Mouse (Mus musculus) forebrain, embryonic 15.5 days (tissue): ENCODE results near the gene Spint3. TPM values are rescaled to one million over a fixed set of nuclear protein-coding genes. Genes with fewer than 3 reads are reported as not detected.

Experiments
- ATAC-seq: fragments of 200-750 bp; cut with Nextera tagmentation; replicated peaks from 2 replicates; pipeline ENCODE4 v1.8.0; 2017; ENCODE audit warnings: mild to moderate bottlenecking, moderate TSS enrichment, moderate library complexity
- H3K27ac ChIP-seq: fragments of 300-500 bp; sonication (generic); replicated peaks from 2 replicates; pipeline ENCODE4 v1.5.1; 2015; ENCODE audit warnings: mild to moderate bottlenecking, inconsistent platforms
- H3K27me3 ChIP-seq: fragments of 300-500 bp; sonication (generic); 2 replicates; pipeline ENCODE4 v1.6.1; 2015; ENCODE audit warnings: inconsistent platforms
- H3K36me3 ChIP-seq: fragments of 300-500 bp; sonication (generic); 2 replicates; pipeline ENCODE4 v1.6.1; 2015; ENCODE audit warnings: mild to moderate bottlenecking, inconsistent platforms
- H3K4me1 ChIP-seq: fragments of 300-500 bp; sonication (generic); 2 replicates; pipeline ENCODE4 v1.6.1; 2015; ENCODE audit warnings: inconsistent platforms
- H3K4me2 ChIP-seq: fragments of 300-500 bp; sonication (generic); replicated peaks from 2 replicates; pipeline ENCODE4 v1.6.1; 2015; ENCODE audit warnings: mild to moderate bottlenecking, inconsistent platforms
- H3K4me3 ChIP-seq: fragments of 300-500 bp; sonication (generic); 2 replicates; pipeline ENCODE4 v1.5.1; 2015; ENCODE audit warnings: mild to moderate bottlenecking, inconsistent platforms
- H3K9ac ChIP-seq: fragments of 300-500 bp; sonication (generic); replicated peaks from 2 replicates; pipeline ENCODE4 v1.6.1; 2015; ENCODE audit warnings: mild to moderate bottlenecking, inconsistent platforms
- H3K9me3 ChIP-seq: fragments of 300-500 bp; sonication (generic); 2 replicates; pipeline ENCODE4 v1.6.1; 2016; ENCODE audit warnings: inconsistent platforms
- WGBS: fragments of 180-500 bp; shearing (Covaris S2); methylation state at CpG from one replicate; pipeline ENCODE4 v1.1.7; 2015; ENCODE audit warnings: mixed read lengths; 5-methylcytosine and 5-hydroxymethylcytosine counted together
- polyA plus RNA-seq: library from polyadenylated mRNA; unstranded; fragments of >200 nt; fragmentation: Nextera tagmentation; extraction: Ambion mirVana; gene quantifications from 2 replicates; pipeline ENCODE4 v1.2.1, GENCODE M21; 2015

The Spint3 gene
- polyA plus RNA-seq, 1 experiment from 2014 or later = not detected

GRCm38 (mm10) chr2:164520782-164521181 is 52.5 kb downstream of the Spint3 start:
- no peak for ATAC-seq

More at GRCm38 (mm10) chr2:164520782-164521181, 52.5 kb downstream of the Spint3 start:
- Histone ChIP-seq H3K4me2 (no peak overlapping the region), H3K27ac (no peak overlapping the region), H3K36me3 (no peaks in the 10 kb centered on the region), H3K4me1 (peaks cover 12% of the 10 kb centered on the region; the same call in 1 of the 2 replicates), H3K4me3 (no peak overlapping the region), H3K27me3 (no peaks in the 10 kb centered on the region), H3K9me3 (no peaks in the 10 kb centered on the region), H3K9ac (no peak overlapping the region)
- WGBS = 15% methylated on average over 3 of the region's 3 CpGs

Other genes starting within 250 kb of the Spint3 start
- not detected in 2 replicates for gene Svs5, start 240.7 kb downstream of the Spint3 start, polyA plus RNA-seq
- gene Slpi, start 184.4 kb downstream of the Spint3 start, polyA plus RNA-seq = 0.29 TPM in 1 of 2 replicates, not detected in the other
- gene Rbpjl, start 170.3 kb downstream of the Spint3 start, polyA plus RNA-seq = 0.05 TPM in 1 of 2 replicates, not detected in the other
- 0.94 and 1.1 TPM in 2 replicates for gene Matn4, start 168.3 kb downstream of the Spint3 start, polyA plus RNA-seq
- 6.1 and 6.4 TPM in 2 replicates for gene Sdc4, start 129.6 kb downstream of the Spint3 start, polyA plus RNA-seq
- 76.6 and 82.2 TPM in 2 replicates for gene Sys1, start 116.5 kb downstream of the Spint3 start, polyA plus RNA-seq
- gene Gm20458, start 112.5 kb downstream of the Spint3 start, polyA plus RNA-seq = 6.0 and 6.9 TPM in 2 replicates
- gene Trp53tg5, start 99.7 kb downstream of the Spint3 start, polyA plus RNA-seq = not detected in 2 replicates
- 8.1 and 9.1 TPM in 2 replicates for gene Dbndd2, start 87.4 kb downstream of the Spint3 start, polyA plus RNA-seq
- gene Pigt, start 75.9 kb downstream of the Spint3 start, polyA plus RNA-seq = 55.5 and 60.0 TPM in 2 replicates
- gene Wfdc2, start 11.0 kb downstream of the Spint3 start, polyA plus RNA-seq = 4.3 and 4.5 TPM in 2 replicates
- gene Wfdc6a, start 12.0 kb upstream of the Spint3 start, polyA plus RNA-seq = not detected in 2 replicates
- not detected in 2 replicates for gene Eppin, start 20.1 kb upstream of the Spint3 start, polyA plus RNA-seq
- gene Wfdc6b, start 40.1 kb upstream of the Spint3 start, polyA plus RNA-seq = not detected in 2 replicates
- gene Wfdc8, start 40.2 kb upstream of the Spint3 start, polyA plus RNA-seq = not detected in 2 replicates
- not detected in 2 replicates for gene Wfdc16, start 65.3 kb upstream of the Spint3 start, polyA plus RNA-seq
- not detected in 2 replicates for gene Wfdc10, start 82.6 kb upstream of the Spint3 start, polyA plus RNA-seq
- not detected in 2 replicates for gene Wfdc9, start 83.1 kb upstream of the Spint3 start, polyA plus RNA-seq
- not detected in 2 replicates for gene Wfdc11, start 100.6 kb upstream of the Spint3 start, polyA plus RNA-seq
- gene Wfdc13, start 111.6 kb upstream of the Spint3 start, polyA plus RNA-seq = not detected in 2 replicates
- gene Spint4, start 125.0 kb upstream of the Spint3 start, polyA plus RNA-seq = not detected in 2 replicates
- not detected in 2 replicates for gene Spint5, start 141.8 kb upstream of the Spint3 start, polyA plus RNA-seq
- gene Wfdc3, start 172.5 kb upstream of the Spint3 start, polyA plus RNA-seq = 1.1 and 1.7 TPM in 2 replicates
- gene Dnttip1, start 172.5 kb upstream of the Spint3 start, polyA plus RNA-seq = 73.9 and 74.9 TPM in 2 replicates
- gene Ube2c, start 196.4 kb upstream of the Spint3 start, polyA plus RNA-seq = 199 and 232 TPM in 2 replicates
- gene Tnnc2, start 206.5 kb upstream of the Spint3 start, polyA plus RNA-seq = 0.45 and 0.60 TPM in 2 replicates
- gene Snx21, start 212.4 kb upstream of the Spint3 start, polyA plus RNA-seq = 24.6 and 29.8 TPM in 2 replicates
- 17.1 and 17.2 TPM in 2 replicates for gene Acot8, start 231.4 kb upstream of the Spint3 start, polyA plus RNA-seq
- gene Zswim3, start 231.6 kb upstream of the Spint3 start, polyA plus RNA-seq = 13.9 and 14.5 TPM in 2 replicates
- gene Zswim1, start 249.2 kb upstream of the Spint3 start, polyA plus RNA-seq = 22.8 TPM in 2 replicates